Mouse (Mus musculus) neural tube, embryonic 14.5 days (tissue): ENCODE results near the gene Clns1a. TPM values are rescaled to one million over a fixed set of nuclear protein-coding genes. Genes with fewer than 3 reads are reported as not detected.

Experiments
- ATAC-seq: fragments of 200-750 bp; cut with Nextera tagmentation; 2 replicates; pipeline ENCODE4 v1.8.0; 2017; ENCODE audit warnings: low read depth, mild to moderate bottlenecking, moderate TSS enrichment, moderate library complexity
- H3K27ac ChIP-seq: fragments of 300-500 bp; sonication (generic); 2 replicates; pipeline ENCODE4 v1.5.1; 2014; ENCODE audit warnings: low read depth, mild to moderate bottlenecking, control low read depth, low read length, moderate library complexity, mixed read lengths
- H3K27me3 ChIP-seq: fragments of 300-500 bp; sonication (generic); 2 replicates; pipeline ENCODE4 v1.6.1; 2014; ENCODE audit warnings: low read length; ENCODE audit not compliant: control insufficient read depth, insufficient read depth
- H3K36me3 ChIP-seq: fragments of 300-500 bp; sonication (generic); 2 replicates; pipeline ENCODE4 v1.6.1; 2014; ENCODE audit warnings: low read length, mixed read lengths; ENCODE audit not compliant: control insufficient read depth, insufficient read depth
- H3K4me1 ChIP-seq: fragments of 300-500 bp; sonication (generic); 2 replicates; pipeline ENCODE4 v1.6.1; 2014; ENCODE audit warnings: low read length; ENCODE audit not compliant: control insufficient read depth, insufficient read depth
- H3K4me2 ChIP-seq: fragments of 300-500 bp; sonication (generic); 2 replicates; pipeline ENCODE4 v1.6.1; 2014; ENCODE audit warnings: mild to moderate bottlenecking, low read depth, low read length, control low read depth
- H3K4me3 ChIP-seq: fragments of 300-500 bp; sonication (generic); 2 replicates; pipeline ENCODE4 v1.5.1; 2014; ENCODE audit warnings: low read depth, low read length, control low read depth, mixed read lengths
- H3K9ac ChIP-seq: fragments of 300-500 bp; sonication (generic); replicated peaks from 2 replicates; pipeline ENCODE4 v1.6.1; 2014; ENCODE audit warnings: low read depth, mild to moderate bottlenecking, control low read depth, low read length, mixed read lengths
- H3K9me3 ChIP-seq: fragments of 300-500 bp; sonication (generic); 2 replicates; pipeline ENCODE4 v1.6.1; 2016; ENCODE audit warnings: low read length; ENCODE audit not compliant: control insufficient read depth
- WGBS: fragments of 180-500 bp; shearing (Covaris S2); extraction: QIAGEN DNeasy Blood & Tissue Kit; methylation state at CpG from one replicate; pipeline ENCODE4 v1.1.7; 2014; 5-methylcytosine and 5-hydroxymethylcytosine counted together
- polyA plus RNA-seq: library from polyadenylated mRNA; unstranded; fragments of >200 nt; fragmentation: Nextera tagmentation; extraction: Ambion mirVana; gene quantifications from 2 replicates; pipeline ENCODE4 v1.2.1, GENCODE M21; 2014

The Clns1a gene
- polyA plus RNA-seq, 1 experiment from 2014 or later: 187 TPM

- no peaks in the 10 kb centered on the region for H3K4me1 ChIP-seq
- no peaks in the 10 kb centered on the region for H3K36me3 ChIP-seq
- no peak overlapping the region for H3K4me3 ChIP-seq
- H3K9ac ChIP-seq: no peak overlapping the region
- no peaks in the 10 kb centered on the region for H3K27me3 ChIP-seq
- 78% methylated on average over 9 of the region's 9 CpGs for WGBS
- no peaks in the 10 kb centered on the region for H3K9me3 ChIP-seq
- no peak overlapping the region for H3K4me2 ChIP-seq
- ATAC-seq: no peak
- no peak overlapping the region for H3K27ac ChIP-seq
These were observed 70.2 kb downstream of the Clns1a start for GRCm38 (mm10) chr7:97766406-97767166.

DNA sequence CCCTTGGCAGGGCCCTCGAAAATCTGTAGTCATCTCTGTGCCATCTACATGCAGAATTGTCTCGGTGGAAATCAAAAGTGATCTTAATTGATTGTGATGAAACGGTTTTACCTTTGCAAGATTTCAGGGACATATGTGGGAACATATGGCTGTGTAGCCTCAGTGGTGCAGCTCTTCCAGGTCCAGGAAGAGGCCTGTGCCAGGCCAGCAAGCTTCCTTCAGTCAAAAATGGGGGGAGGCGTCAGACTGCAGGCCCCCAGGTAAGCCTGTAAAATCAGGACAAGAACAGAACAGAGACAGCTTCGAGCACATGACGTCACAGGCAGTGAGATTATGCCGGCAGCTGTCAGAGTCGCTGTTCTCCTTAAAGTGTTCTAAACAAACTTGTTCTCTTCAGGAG lies 71.4 kb downstream of the Clns1a start:
- WGBS: 81% methylated on average over 8 of the region's 8 CpGs
- no peaks in the 10 kb centered on the region for H3K27me3 ChIP-seq
- H3K4me2 ChIP-seq: no peak overlapping the region
- no peak for ATAC-seq
- no peaks in the 10 kb centered on the region for H3K9me3 ChIP-seq
- H3K9ac ChIP-seq: no peak overlapping the region
- no peaks in the 10 kb centered on the region for H3K36me3 ChIP-seq
- no peak overlapping the region for H3K4me3 ChIP-seq
- no peak overlapping the region for H3K27ac ChIP-seq
- no peaks in the 10 kb centered on the region for H3K4me1 ChIP-seq

DNA sequence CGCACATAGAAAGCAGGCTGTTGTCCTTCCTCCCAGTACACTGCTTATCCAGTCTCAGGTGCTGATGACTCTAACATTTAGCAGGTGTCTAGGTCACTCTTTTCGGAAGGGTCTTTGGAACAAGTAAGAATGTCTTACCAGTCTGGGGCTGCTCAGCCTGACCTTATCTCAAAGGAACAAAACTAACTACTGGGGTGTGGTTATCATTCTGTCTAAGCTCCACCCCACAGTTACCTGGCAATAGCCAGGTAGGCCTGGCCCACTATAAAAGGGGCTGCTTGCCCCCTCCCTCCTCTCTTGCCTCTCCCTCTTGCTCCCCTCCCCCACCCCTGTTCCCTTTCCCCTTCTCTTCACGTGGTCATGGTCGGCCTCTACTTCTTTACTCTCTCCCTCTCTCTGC lies 72.6 kb downstream of the Clns1a start:
- WGBS: 74% methylated on average over 4 of the region's 4 CpGs
- Histone ChIP-seq H3K27me3 (no peaks in the 10 kb centered on the region), H3K4me3 (no peak overlapping the region), H3K9me3 (no peaks in the 10 kb centered on the region), H3K9ac (no peak overlapping the region), H3K4me1 (no peaks in the 10 kb centered on the region), H3K36me3 (no peaks in the 10 kb centered on the region), H3K27ac (no peak overlapping the region), H3K4me2 (no peak overlapping the region)
- ATAC-seq: no peak

Other genes with a start within 250 kb of the Clns1a start
- 2.1 and 2.5 TPM in 2 replicates for gene Kctd14, start 245.3 kb upstream of the Clns1a start, polyA plus RNA-seq
- gene Ints4, start 215.7 kb upstream of the Clns1a start, polyA plus RNA-seq: 45.7 and 50.1 TPM in 2 replicates
- gene Aamdc, start 117.1 kb upstream of the Clns1a start, polyA plus RNA-seq: 45.4 and 55.0 TPM in 2 replicates
- 29.3 and 30.7 TPM in 2 replicates for gene Rsf1, start 116.7 kb upstream of the Clns1a start, polyA plus RNA-seq
- 20.7 and 20.8 TPM in 2 replicates for gene Aqp11, start 41.7 kb downstream of the Clns1a start, polyA plus RNA-seq
- 148 and 155 TPM in 2 replicates for gene Pak1, start 91.9 kb downstream of the Clns1a start, polyA plus RNA-seq
- not detected in 2 replicates for gene Gdpd4, start 223.3 kb downstream of the Clns1a start, polyA plus RNA-seq